Comparison of ENCODE assay signal across 28 mouse cellular contexts in the genomic region with DNA sequence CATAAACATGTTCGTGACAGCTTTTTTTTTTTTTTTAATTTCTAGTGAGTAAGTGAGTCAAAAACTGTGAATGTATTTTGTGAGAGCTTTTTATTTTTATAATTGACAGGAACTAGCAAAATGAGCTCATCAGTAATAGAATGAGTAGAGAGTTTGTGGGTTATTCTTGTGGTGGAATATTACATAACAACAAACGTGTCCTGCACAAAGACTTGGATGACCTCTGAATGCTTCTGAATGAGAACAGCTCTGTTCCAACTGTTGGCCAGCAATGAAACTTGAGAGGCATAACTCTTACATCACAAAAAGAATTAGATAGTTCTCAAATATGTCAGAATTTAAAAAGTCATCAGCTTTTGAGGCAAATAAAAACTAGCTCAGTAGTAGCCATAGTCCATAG. TPM values are rescaled to one million over a fixed set of nuclear protein-coding genes. Genes with fewer than 3 reads are reported as not detected.
"Had no signal": no experiment of that assay in that cellular context is flagged by ENCODE, and none has a peak within 500 bp of the region (broad histone marks: within the 10 kb centered on the region; RNA-seq: fewer than 3 reads in every experiment).

No protein-coding gene starts in this region.

- ATAC-seq: hindbrain, postnatal 0 days; intestine, embryonic 16.5 days had no signal

- H3K36me3 ChIP-seq: heart, embryonic 10.5 days; heart, embryonic 13.5 days; heart, embryonic 15.5 days; hindbrain, embryonic 13.5 days; hindbrain, embryonic 15.5 days; kidney, embryonic 15.5 days; limb, embryonic 12.5 days; liver, embryonic 13.5 days; liver, embryonic 15.5 days had no signal

- H3K27me3 ChIP-seq: heart, embryonic 13.5 days; heart, embryonic 15.5 days; hindbrain, embryonic 13.5 days; hindbrain, embryonic 15.5 days; kidney, embryonic 15.5 days; liver, embryonic 13.5 days; liver, embryonic 15.5 days had no signal

- H3K27ac ChIP-seq: gastrocnemius, adult 2 months; heart, embryonic 10.5 days; heart, embryonic 13.5 days; heart, embryonic 15.5 days; hindbrain, embryonic 13.5 days; hindbrain, embryonic 15.5 days; hindbrain, postnatal 0 days; kidney, embryonic 15.5 days; kidney, postnatal 0 days; limb, embryonic 12.5 days; liver, embryonic 13.5 days; liver, embryonic 15.5 days had no signal

- DNase-seq: gastrocnemius, adult 2 months; gastrocnemius, postnatal 14 days; gastrocnemius, postnatal 36 days; heart, adult 18-20 months; heart, postnatal 14 days; heart, postnatal 36 days; kidney, adult 11 months; kidney, adult 2 months; kidney, adult 9 months; kidney, postnatal 14 days; kidney, postnatal 36 days; layer of hippocampus, adult 9-11 months; layer of hippocampus, postnatal 36 days; left cerebral cortex, postnatal 4 days; liver; liver, embryonic 13.5 days had no signal

- H3K4me3 ChIP-seq: gastrocnemius, adult 2 months; heart, embryonic 10.5 days; heart, embryonic 13.5 days; heart, embryonic 15.5 days; hindbrain, embryonic 13.5 days; hindbrain, embryonic 15.5 days; kidney, embryonic 15.5 days; limb, embryonic 12.5 days; liver, embryonic 13.5 days; liver, embryonic 15.5 days had no signal

- H3K4me1 ChIP-seq: heart, embryonic 10.5 days; heart, embryonic 13.5 days; heart, embryonic 15.5 days; hindbrain, embryonic 13.5 days; hindbrain, embryonic 15.5 days; kidney, embryonic 15.5 days; limb, embryonic 12.5 days; liver, embryonic 13.5 days; liver, embryonic 15.5 days had no signal

- H3K9me3 ChIP-seq: heart, embryonic 10.5 days; heart, embryonic 13.5 days; heart, embryonic 15.5 days; hindbrain, embryonic 13.5 days; hindbrain, embryonic 15.5 days; kidney, embryonic 15.5 days; liver, embryonic 13.5 days; liver, embryonic 15.5 days had no signal

RNA-seq across cellular contexts. Expression of gene Ccdc85a, which starts 40.7 kb away (rescaled TPM):
- total RNA-seq: hematopoietic stem cell, adult 5-6 weeks had no signal
